In the genomic region with DNA sequence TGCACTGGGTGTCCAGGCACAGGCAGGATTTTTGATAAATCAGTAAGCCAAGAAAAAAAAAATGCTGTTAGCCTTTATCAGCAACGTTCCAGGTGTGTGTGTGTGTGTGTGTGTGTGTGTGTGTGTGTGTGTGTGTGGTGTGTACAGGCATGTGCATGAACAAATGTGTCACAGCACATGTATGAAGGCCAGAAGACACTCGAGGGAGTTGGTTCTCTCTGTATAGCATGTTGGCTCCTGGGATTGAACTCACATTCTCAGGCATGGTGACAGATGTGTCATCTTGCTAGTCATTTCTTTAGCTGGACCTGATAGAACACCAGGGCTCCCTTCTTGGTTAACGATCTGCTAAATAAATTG, we compare ENCODE assay signal across 10 mouse cellular contexts.
A peak's percentile ranks its signal among the peaks of the same experiment; 100 is the strongest.
DNase-seq lines count a peak whose midpoint lies in the region; ATAC-seq and TF ChIP-seq lines count a peak whose summit lies in the region.
"Had no signal": no experiment of that assay in that cellular context is flagged by ENCODE, and none has a peak within 500 bp of the region (broad histone marks: within the 10 kb centered on the region; RNA-seq: fewer than 3 reads in every experiment).

No protein-coding gene starts in this region.

- no peak overlapping the region for H3K9ac ChIP-seq in hindbrain, embryonic 12.5 days
- H3K9ac ChIP-seq in liver, embryonic 14.5 days (replicated peaks): peak overlapping the region; percentile 7
- H3K9ac ChIP-seq in neural tube, embryonic 15.5 days (replicated peaks): no peak overlapping the region
- H3K9ac ChIP-seq: embryonic facial prominence, embryonic 13.5 days; lung, embryonic 14.5 days had no signal

- TF ChIP-seq CTCF in liver, embryonic 14.5 days (IDR thresholded peaks at IDR 0.05; ENCODE audit: low read depth): no peak

- no peaks in the 10 kb centered on the region; the same call in 1 of the 2 replicates for H3K27me3 ChIP-seq in hindbrain, embryonic 12.5 days
- H3K27me3 ChIP-seq in hindbrain, embryonic 10.5 days (ENCODE audit: insufficient read depth, poor library complexity, severe bottlenecking): no peaks in the 10 kb centered on the region
- H3K27me3 ChIP-seq in liver, embryonic 14.5 days (ENCODE audit: control insufficient read depth, insufficient read depth, low read length): no peaks in the 10 kb centered on the region
- H3K27me3 ChIP-seq in neural tube, embryonic 15.5 days (replicated peaks): no peaks in the 10 kb centered on the region
- H3K27me3 ChIP-seq: embryonic facial prominence, embryonic 13.5 days had no signal

- no peak for DNase-seq in hindbrain, embryonic 10.5 days (ENCODE audit: low spot score)
- peak; percentile 34 for DNase-seq in testis, postnatal 10 days (ENCODE audit: low spot score)
- no peak for DNase-seq in testis, postnatal 14 days (ENCODE audit: low spot score)
- no peak for DNase-seq in liver, embryonic 14.5 days (ENCODE audit: low read depth in 3 of 3, low spot score in 3 of 3)
- no peak for DNase-seq in adrenal gland, postnatal 14 days

- 59% methylated on average over 3 of the region's 3 CpGs for WGBS in hindbrain, embryonic 12.5 days
- WGBS in hindbrain, embryonic 10.5 days: 77% methylated on average over 3 of the region's 3 CpGs
- 47% methylated on average over 3 of the region's 3 CpGs for WGBS in liver, embryonic 14.5 days (ENCODE audit: insufficient replicate concordance)
- WGBS in neural tube, embryonic 15.5 days: 43% methylated on average over 3 of the region's 3 CpGs

- H3K36me3 ChIP-seq in hindbrain, embryonic 12.5 days: no peaks in the 10 kb centered on the region
- H3K36me3 ChIP-seq in hindbrain, embryonic 10.5 days: no peaks in the 10 kb centered on the region
- H3K36me3 ChIP-seq in liver, embryonic 14.5 days (replicated peaks; ENCODE audit: control insufficient read depth, insufficient read depth, low read depth): no peaks in the 10 kb centered on the region
- H3K36me3 ChIP-seq in neural tube, embryonic 15.5 days: no peaks in the 10 kb centered on the region
- H3K36me3 ChIP-seq: embryonic facial prominence, embryonic 13.5 days had no signal

- no peaks in the 10 kb centered on the region for H3K9me3 ChIP-seq in hindbrain, embryonic 12.5 days (replicated peaks)
- no peaks in the 10 kb centered on the region for H3K9me3 ChIP-seq in hindbrain, embryonic 10.5 days
- no peaks in the 10 kb centered on the region for H3K9me3 ChIP-seq in liver, embryonic 14.5 days (ENCODE audit: control insufficient read depth, low read length)
- H3K9me3 ChIP-seq in neural tube, embryonic 15.5 days (replicated peaks): no peaks in the 10 kb centered on the region
- H3K9me3 ChIP-seq: embryonic facial prominence, embryonic 13.5 days had no signal

- H3K4me3 ChIP-seq in hindbrain, embryonic 12.5 days: no peak overlapping the region
- H3K4me3 ChIP-seq in hindbrain, embryonic 10.5 days: no peak overlapping the region
- no peak overlapping the region for H3K4me3 ChIP-seq in liver, embryonic 14.5 days (ENCODE audit: insufficient read depth in 1 of 2, low read depth in 2 of 2, low read length in 2 of 2)
- H3K4me3 ChIP-seq in neural tube, embryonic 15.5 days (replicated peaks): no peak overlapping the region
- H3K4me3 ChIP-seq: embryonic facial prominence, embryonic 13.5 days had no signal

- TF ChIP-seq EP300 in liver, embryonic 14.5 days (IDR thresholded peaks at IDR 0.05; ENCODE audit: low read depth): peak; percentile 48; the same call in 1 of the 2 replicates

- peak overlapping the region; percentile 30; the same call in 1 of the 2 replicates for H3K27ac ChIP-seq in hindbrain, embryonic 12.5 days
- H3K27ac ChIP-seq in hindbrain, embryonic 10.5 days: no peak overlapping the region
- H3K27ac ChIP-seq in liver, embryonic 14.5 days: peak overlapping the region; percentile 57
- no peak overlapping the region for H3K27ac ChIP-seq in neural tube, embryonic 15.5 days (replicated peaks)
- H3K27ac ChIP-seq: embryonic facial prominence, embryonic 13.5 days had no signal

- H3K4me1 ChIP-seq in hindbrain, embryonic 12.5 days: no peaks in the 10 kb centered on the region
- H3K4me1 ChIP-seq in hindbrain, embryonic 10.5 days (replicated peaks): 0 out of 2 replicates have a peak, but pooled peaks cover 3% of the 10 kb centered on the region
- peaks cover 27 to 53% of the 10 kb centered on the region in 2 experiments for H3K4me1 ChIP-seq in liver, embryonic 14.5 days (replicated peaks; ENCODE audit: control insufficient read depth in 2 of 2, insufficient read depth in 2 of 2, low read length in 1 of 2)
- peaks cover 11% of the 10 kb centered on the region for H3K4me1 ChIP-seq in neural tube, embryonic 15.5 days

- no peak overlapping the region for H3K4me2 ChIP-seq in hindbrain, embryonic 12.5 days (replicated peaks)
- H3K4me2 ChIP-seq in liver, embryonic 14.5 days (ENCODE audit: low read depth): peak overlapping the region; percentile 24; the same call in 1 of the 2 replicates
- H3K4me2 ChIP-seq in neural tube, embryonic 15.5 days: no peak overlapping the region; the same call in 1 of the 2 replicates
- H3K4me2 ChIP-seq: embryonic facial prominence, embryonic 13.5 days; lung, embryonic 14.5 days had no signal

- peak; percentile 49 for ATAC-seq in hindbrain, embryonic 12.5 days (ENCODE audit: low FRiP score)
- peak; percentile 49 for ATAC-seq in liver, embryonic 14.5 days (ENCODE audit: insufficient read depth)
- 0 out of 2 replicates have a peak, but pooled peaks have one; percentile 12 for ATAC-seq in neural tube, embryonic 15.5 days (ENCODE audit: low FRiP score)
- no peak for ATAC-seq in monocyte, adult 5-6 weeks (replicated peaks; ENCODE audit: insufficient number of reproducible peaks, low FRiP score, low TSS enrichment, poor library complexity, severe bottlenecking)

Comparison
In these comparisons a context has a peak if more than half of its experiments do, and no peak if none do; other contexts are left out.
1. H3K27ac ChIP-seq: peak in hindbrain, embryonic 12.5 days (single experiment) and liver, embryonic 14.5 days (single experiment); none in hindbrain, embryonic 10.5 days (single experiment) and neural tube, embryonic 15.5 days (single experiment).